In genomic region chr11:70596094-70596493, GRCm38 (mm10) we compare ENCODE assay signal across 10 mouse cellular contexts. TPM values are rescaled to one million over a fixed set of nuclear protein-coding genes. Genes with fewer than 3 reads are reported as not detected.
A peak's percentile ranks its signal among the peaks of the same experiment; 100 is the strongest.
DNase-seq lines count a peak whose midpoint lies in the region; ATAC-seq and TF ChIP-seq lines count a peak whose summit lies in the region.
"Had no signal": no experiment of that assay in that cellular context is flagged by ENCODE, and none has a peak within 500 bp of the region (broad histone marks: within the 10 kb centered on the region; RNA-seq: fewer than 3 reads in every experiment).

No protein-coding gene starts in this region.

- H3K36me3 ChIP-seq in heart, embryonic 15.5 days, result peaks cover 16% of the 10 kb centered on the region
- H3K36me3 ChIP-seq in neural tube, embryonic 13.5 days, result peaks cover 26% of the 10 kb centered on the region
- H3K36me3 ChIP-seq in hindbrain, embryonic 14.5 days (replicated peaks; ENCODE audit: control insufficient read depth, insufficient read depth), result peaks cover 27% of the 10 kb centered on the region
- peaks cover 5% of the 10 kb centered on the region for H3K36me3 ChIP-seq in stomach, postnatal 0 days (ENCODE audit: control insufficient read depth, insufficient read depth, low read length)

- TF ChIP-seq CTCF in stomach, postnatal 0 days (IDR thresholded peaks at IDR 0.05; ENCODE audit: low read depth), result no peak

- no peak overlapping the region for H3K9ac ChIP-seq in heart, embryonic 15.5 days
- H3K9ac ChIP-seq in neural tube, embryonic 13.5 days, result no peak overlapping the region
- 0 out of 2 replicates have a peak overlapping the region, but pooled peaks have one; percentile 2 for H3K9ac ChIP-seq in hindbrain, embryonic 14.5 days
- H3K9ac ChIP-seq in stomach, postnatal 0 days (ENCODE audit: low read length), result no peak overlapping the region

- no peak overlapping the region for H3K4me3 ChIP-seq in heart, embryonic 15.5 days
- no peak overlapping the region for H3K4me3 ChIP-seq in neural tube, embryonic 13.5 days
- H3K4me3 ChIP-seq in hindbrain, embryonic 14.5 days (replicated peaks; ENCODE audit: low read length), result no peak overlapping the region
- no peak overlapping the region for H3K4me3 ChIP-seq in stomach, postnatal 0 days (ENCODE audit: low read depth, low read length)

- no peaks in the 10 kb centered on the region for H3K27me3 ChIP-seq in heart, embryonic 15.5 days
- H3K27me3 ChIP-seq in neural tube, embryonic 13.5 days, result no peaks in the 10 kb centered on the region
- H3K27me3 ChIP-seq in hindbrain, embryonic 14.5 days (ENCODE audit: control insufficient read depth, insufficient read depth, low read length), result no peaks in the 10 kb centered on the region
- no peaks in the 10 kb centered on the region for H3K27me3 ChIP-seq in stomach, postnatal 0 days (ENCODE audit: control insufficient read depth, insufficient read depth, low read length)

- no peaks in the 10 kb centered on the region for H3K9me3 ChIP-seq in heart, embryonic 15.5 days (replicated peaks)
- H3K9me3 ChIP-seq in neural tube, embryonic 13.5 days, result no peaks in the 10 kb centered on the region
- no peaks in the 10 kb centered on the region for H3K9me3 ChIP-seq in hindbrain, embryonic 14.5 days (ENCODE audit: control insufficient read depth, low read length)
- no peaks in the 10 kb centered on the region for H3K9me3 ChIP-seq in stomach, postnatal 0 days (ENCODE audit: control insufficient read depth, low read length)

- DNase-seq in heart, postnatal 25 days (ENCODE audit: low spot score), result no peak
- no peak for DNase-seq in neural tube, embryonic 10.5 days (ENCODE audit: extremely low spot score, low spot score)
- DNase-seq in hindbrain, embryonic 14.5 days (ENCODE audit: low spot score), result no peak
- DNase-seq in stomach, postnatal 0 days (ENCODE audit: low spot score), result peak; percentile 19
- DNase-seq in cerebellum, adult 11 months, result no peak
- DNase-seq in MN1 (ENCODE audit: low spot score), result no peak
- DNase-seq: gastrocnemius, postnatal 25 days; lung, postnatal 14 days had no signal

- H3K27ac ChIP-seq in heart, embryonic 15.5 days, result peak overlapping the region; percentile 28; the same call in 1 of the 2 replicates
- H3K27ac ChIP-seq in neural tube, embryonic 13.5 days (replicated peaks), result peak overlapping the region; percentile 52
- H3K27ac ChIP-seq in hindbrain, embryonic 14.5 days, result peak overlapping the region; percentile 33
- peak overlapping the region; percentile 76 for H3K27ac ChIP-seq in stomach, postnatal 0 days (replicated peaks)

- ATAC-seq in heart, embryonic 15.5 days (replicated peaks; ENCODE audit: insufficient number of reproducible peaks, insufficient read depth, low FRiP score, low read depth), result no peak
- no peak for ATAC-seq in neural tube, embryonic 13.5 days (ENCODE audit: low read depth)
- ATAC-seq in hindbrain, embryonic 14.5 days (ENCODE audit: low FRiP score), result no peak
- no peak for ATAC-seq in stomach, postnatal 0 days (ENCODE audit: low FRiP score, low TSS enrichment)

- intact Hi-C loops in heart, postnatal 25 days (cut with DNase I), result no loop called here

- no peak for TF ChIP-seq EP300 in stomach, postnatal 0 days (optimal IDR thresholded peaks at IDR 0.05)

- WGBS in heart, embryonic 15.5 days, result 61% methylated on average over 4 of the region's 4 CpGs
- WGBS in neural tube, embryonic 13.5 days, result 40% methylated on average over 4 of the region's 4 CpGs
- WGBS in hindbrain, embryonic 14.5 days, result 39% methylated on average over 4 of the region's 4 CpGs
- WGBS in stomach, postnatal 0 days, result 53% methylated on average over 4 of the region's 4 CpGs

- 0 out of 2 replicates have a peak, but pooled peaks cover 3% of the 10 kb centered on the region for H3K4me1 ChIP-seq in heart, embryonic 15.5 days (replicated peaks)
- H3K4me1 ChIP-seq in neural tube, embryonic 13.5 days (replicated peaks), result peaks cover 16% of the 10 kb centered on the region
- peaks cover 4% of the 10 kb centered on the region; the same call in 1 of the 2 replicates for H3K4me1 ChIP-seq in hindbrain, embryonic 14.5 days (replicated peaks; ENCODE audit: control insufficient read depth, insufficient read depth, low read length)
- peaks cover 3% of the 10 kb centered on the region; the same call in 1 of the 2 replicates for H3K4me1 ChIP-seq in stomach, postnatal 0 days (replicated peaks; ENCODE audit: control insufficient read depth, insufficient read depth)

- no peak overlapping the region for H3K4me2 ChIP-seq in heart, embryonic 15.5 days
- no peak overlapping the region for H3K4me2 ChIP-seq in neural tube, embryonic 13.5 days
- no peak overlapping the region for H3K4me2 ChIP-seq in hindbrain, embryonic 14.5 days (replicated peaks)
- H3K4me2 ChIP-seq in stomach, postnatal 0 days (replicated peaks; ENCODE audit: low read depth), result no peak overlapping the region

RNA-seq across cellular contexts. Expression of gene 4930544D05Rik, which starts 19.6 kb away (rescaled TPM):
- polyA plus RNA-seq in heart, embryonic 15.5 days (2015; fragmentation: Nextera tagmentation; extraction: Ambion mirVana), result not detected in 2 replicates
- total RNA-seq in heart, postnatal 25 days (2021), result not detected
- polyA plus RNA-seq in neural tube, embryonic 13.5 days (2015; fragmentation: Nextera tagmentation; extraction: Ambion mirVana), result not detected in 2 replicates
- not detected in 2 replicates for polyA plus RNA-seq in hindbrain, embryonic 14.5 days (2014; fragmentation: Nextera tagmentation; extraction: Ambion mirVana)
- not detected in 2 replicates for polyA plus RNA-seq in stomach, postnatal 0 days (2015; fragmentation: Nextera tagmentation; extraction: Ambion mirVana)
- total RNA-seq: gastrocnemius, postnatal 25 days had no signal

RNA-seq across cellular contexts. Expression of gene Chrne, which starts 22.9 kb away (rescaled TPM):
- polyA plus RNA-seq in heart, embryonic 15.5 days (2015; fragmentation: Nextera tagmentation; extraction: Ambion mirVana), result 0.30 TPM in 1 of 2 replicates, not detected in the other
- total RNA-seq in heart, postnatal 25 days (2021), result not detected
- 0.38 TPM in 1 of 2 replicates, not detected in the other for polyA plus RNA-seq in neural tube, embryonic 13.5 days (2015; fragmentation: Nextera tagmentation; extraction: Ambion mirVana)
- not detected in 2 replicates for polyA plus RNA-seq in hindbrain, embryonic 14.5 days (2014; fragmentation: Nextera tagmentation; extraction: Ambion mirVana)
- polyA plus RNA-seq in stomach, postnatal 0 days (2015; fragmentation: Nextera tagmentation; extraction: Ambion mirVana), result not detected in 2 replicates

RNA-seq across cellular contexts. Expression of gene Mink1, which starts 33.4 kb away (rescaled TPM):
- 8.1 and 11.8 TPM in 2 replicates for polyA plus RNA-seq in heart, embryonic 15.5 days (2015; fragmentation: Nextera tagmentation; extraction: Ambion mirVana)
- total RNA-seq in heart, postnatal 25 days (2021), result 10 to 100 TPM; 43.6 to 46.3 TPM
- polyA plus RNA-seq in neural tube, embryonic 13.5 days (2015; fragmentation: Nextera tagmentation; extraction: Ambion mirVana), result 18.0 TPM in 2 replicates
- polyA plus RNA-seq in hindbrain, embryonic 14.5 days (2014; fragmentation: Nextera tagmentation; extraction: Ambion mirVana), result 19.5 and 21.5 TPM in 2 replicates
- 8.5 and 10.2 TPM in 2 replicates for polyA plus RNA-seq in stomach, postnatal 0 days (2015; fragmentation: Nextera tagmentation; extraction: Ambion mirVana)

RNA-seq across cellular contexts. Expression of gene Gp1ba, which starts 42.8 kb away (rescaled TPM):
- 0.62 and 0.67 TPM in 2 replicates for polyA plus RNA-seq in heart, embryonic 15.5 days (2015; fragmentation: Nextera tagmentation; extraction: Ambion mirVana)
- total RNA-seq in heart, postnatal 25 days (2021), result under 1 TPM; 0.36 to 0.42 TPM
- polyA plus RNA-seq in neural tube, embryonic 13.5 days (2015; fragmentation: Nextera tagmentation; extraction: Ambion mirVana), result 0.14 and 0.45 TPM in 2 replicates
- 0.29 and 0.43 TPM in 2 replicates for polyA plus RNA-seq in hindbrain, embryonic 14.5 days (2014; fragmentation: Nextera tagmentation; extraction: Ambion mirVana)
- polyA plus RNA-seq in stomach, postnatal 0 days (2015; fragmentation: Nextera tagmentation; extraction: Ambion mirVana), result 0.06 and 0.07 TPM in 2 replicates
- total RNA-seq: gastrocnemius, postnatal 25 days had no signal

RNA-seq across cellular contexts. Expression of gene Rnf167, which starts 50.9 kb away (rescaled TPM):
- 75.1 and 81.2 TPM in 2 replicates for polyA plus RNA-seq in heart, embryonic 15.5 days (2015; fragmentation: Nextera tagmentation; extraction: Ambion mirVana)
- 10 to 100 TPM; 48.0 to 54.0 TPM for total RNA-seq in heart, postnatal 25 days (2021)
- 101 and 106 TPM in 2 replicates for polyA plus RNA-seq in neural tube, embryonic 13.5 days (2015; fragmentation: Nextera tagmentation; extraction: Ambion mirVana)
- 90.6 and 93.4 TPM in 2 replicates for polyA plus RNA-seq in hindbrain, embryonic 14.5 days (2014; fragmentation: Nextera tagmentation; extraction: Ambion mirVana)
- polyA plus RNA-seq in stomach, postnatal 0 days (2015; fragmentation: Nextera tagmentation; extraction: Ambion mirVana), result 62.8 and 70.5 TPM in 2 replicates
